Mouse (Mus musculus): ENCODE results near the gene Spata1.

- TF ChIP-seq GATA1 (IDR thresholded peaks at IDR 0.05; ENCODE audit: borderline replicate concordance, low read length) (no peak), FLI1 (IDR thresholded peaks at IDR 0.05; ENCODE audit: low read length) (0 out of 2 replicates have a peak, but pooled peaks have one; percentile 45)
Observed at GRCm38 (mm10) chr3:146520798-146521651, 21.5 kb upstream of the Spata1 start, which contains the start of gene Rpf1.
